Mouse (Mus musculus) E14TG2a.4 (cell line): ENCODE measurements at regions not wholly inside any gene's neighbourhood (a gene's known extent, or its start where the extent isn't known, plus 50 kb on each side); places are given as distances from the start of the nearest gene placed in this dataset.

Experiments
- H3K27me3 ChIP-seq: 2 replicates; pipeline ENCODE4 v1.6.1; 2014; ENCODE audit warnings: low read length, control low read depth; ENCODE audit not compliant: insufficient read depth
- H3K36me3 ChIP-seq: 2 replicates; pipeline ENCODE4 v1.6.1; 2014; ENCODE audit warnings: low read length, control low read depth; ENCODE audit not compliant: insufficient read depth
- H3K4me1 ChIP-seq: replicated peaks from 2 replicates; pipeline ENCODE4 v1.6.1; 2014; ENCODE audit warnings: low read depth, low read length, control low read depth
- H3K4me3 ChIP-seq: replicated peaks from 2 replicates; pipeline ENCODE4 v1.5.1; 2014; ENCODE audit warnings: mild to moderate bottlenecking, low read length
- H3K9me3 ChIP-seq: 2 replicates; pipeline ENCODE4 v1.6.1; 2014; ENCODE audit warnings: low read length, control low read depth
- CTCF ChIP-seq: conservative IDR thresholded peaks from 2 replicates; pipeline ENCODE4 v1.5.1; 2014; ENCODE audit warnings: low read length
- NANOG ChIP-seq: IDR thresholded peaks from 2 replicates; pipeline ENCODE4 v1.6.1; 2014; ENCODE audit warnings: borderline replicate concordance, low read length, mixed read lengths
- POU5F1 ChIP-seq: IDR thresholded peaks from 2 replicates; pipeline ENCODE4 v1.6.1; 2014; ENCODE audit warnings: low read length, borderline replicate concordance

GRCm38 (mm10) chr8:113419352-113419751 lies 216.0 kb upstream of the Mon1b start:
- no peaks in the 10 kb centered on the region for H3K27me3 ChIP-seq
- no peaks in the 10 kb centered on the region for H3K4me1 ChIP-seq
- no peak for TF ChIP-seq CTCF
- TF ChIP-seq NANOG, result no peak
- TF ChIP-seq POU5F1, result no peak
- no peaks in the 10 kb centered on the region for H3K9me3 ChIP-seq
- no peaks in the 10 kb centered on the region for H3K36me3 ChIP-seq
- H3K4me3 ChIP-seq, result no peak overlapping the region

- H3K36me3 ChIP-seq, result no peaks in the 10 kb centered on the region
- peaks cover 4% of the 10 kb centered on the region; the same call in 1 of the 2 replicates for H3K9me3 ChIP-seq
- H3K4me3 ChIP-seq, result no peak overlapping the region
- no peaks in the 10 kb centered on the region for H3K27me3 ChIP-seq
- no peaks in the 10 kb centered on the region for H3K4me1 ChIP-seq
- no peak for TF ChIP-seq NANOG
- no peak for TF ChIP-seq CTCF
- no peak for TF ChIP-seq POU5F1
Observed at GRCm38 (mm10) chr8:113422651-113423050, 212.7 kb upstream of the Mon1b start.

- Histone ChIP-seq H3K4me3 (no peak overlapping the region), H3K36me3 (no peaks in the 10 kb centered on the region), H3K4me1 (0 out of 2 replicates have a peak, but pooled peaks cover under 1% of the 10 kb centered on the region), H3K9me3 (no peaks in the 10 kb centered on the region), H3K27me3 (no peaks in the 10 kb centered on the region)
- TF ChIP-seq POU5F1 (no peak), CTCF (no peak), NANOG (no peak)
Observed at GRCm38 (mm10) chr8:113439088-113439487, 196.3 kb upstream of the Mon1b start.

DNA sequence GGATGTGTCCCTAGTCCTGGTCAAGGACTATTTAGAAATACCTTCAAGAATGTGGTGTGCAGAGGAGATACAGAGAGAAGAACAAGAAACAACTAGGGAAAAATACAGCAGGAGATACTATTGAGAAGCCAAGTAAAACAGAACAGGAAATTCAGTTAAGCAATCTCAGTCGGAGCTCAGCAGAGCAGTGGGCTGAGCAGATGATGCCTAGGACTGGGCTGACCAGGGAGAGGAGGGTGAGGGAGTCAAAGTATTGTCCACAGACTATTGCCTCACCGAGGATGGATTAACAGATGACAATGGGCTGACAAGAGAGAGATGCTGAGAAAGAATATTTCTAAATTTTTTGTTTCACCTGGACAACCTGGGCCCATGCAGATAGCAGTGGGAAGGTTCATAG lies 181.4 kb upstream of the Mon1b start:
- Histone ChIP-seq H3K4me3 (no peak overlapping the region), H3K27me3 (no peaks in the 10 kb centered on the region), H3K4me1 (no peaks in the 10 kb centered on the region), H3K9me3 (no peaks in the 10 kb centered on the region), H3K36me3 (no peaks in the 10 kb centered on the region)
- no peak for TF ChIP-seq CTCF
- TF ChIP-seq POU5F1, result no peak
- no peak for TF ChIP-seq NANOG

DNA sequence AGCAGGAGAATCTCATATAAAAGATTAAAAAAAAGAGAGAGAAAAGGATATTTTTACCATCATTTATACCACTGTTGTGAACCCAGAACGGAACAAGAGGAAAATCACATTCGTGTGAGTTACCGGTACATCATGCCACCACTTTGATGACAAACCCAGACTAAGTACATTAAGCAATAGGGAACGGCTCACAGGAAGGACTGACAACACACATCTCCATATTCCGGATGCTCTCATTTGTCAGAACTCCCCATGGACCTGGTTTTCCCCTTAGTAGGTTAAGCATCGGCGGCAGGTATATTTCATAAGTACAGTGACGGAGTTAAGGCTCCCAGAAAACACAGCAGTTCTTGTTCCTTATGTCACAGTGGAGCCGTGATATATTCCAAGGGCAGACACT lies 170.8 kb upstream of the Mon1b start:
- TF ChIP-seq CTCF (no peak), POU5F1 (no peak), NANOG (no peak)
- no peak overlapping the region for H3K4me3 ChIP-seq

GRCm38 (mm10) chr8:113465156-113465555 lies 170.2 kb upstream of the Mon1b start:
- Histone ChIP-seq H3K9me3 (no peaks in the 10 kb centered on the region), H3K27me3 (no peaks in the 10 kb centered on the region; the same call in 1 of the 2 replicates), H3K4me1 (no peaks in the 10 kb centered on the region), H3K4me3 (no peak overlapping the region), H3K36me3 (no peaks in the 10 kb centered on the region)
- TF ChIP-seq CTCF, result no peak
- no peak for TF ChIP-seq NANOG
- TF ChIP-seq POU5F1, result no peak

More for the DNA sequence above, 170.8 kb upstream of the Mon1b start:
- no peaks in the 10 kb centered on the region; the same call in 1 of the 2 replicates for H3K27me3 ChIP-seq
- H3K9me3 ChIP-seq, result no peaks in the 10 kb centered on the region
- no peaks in the 10 kb centered on the region for H3K36me3 ChIP-seq
- H3K4me1 ChIP-seq, result no peaks in the 10 kb centered on the region

- no peak overlapping the region for H3K4me3 ChIP-seq
- no peaks in the 10 kb centered on the region for H3K9me3 ChIP-seq
- no peak for TF ChIP-seq NANOG
- no peak for TF ChIP-seq POU5F1
- TF ChIP-seq CTCF, result no peak
- H3K27me3 ChIP-seq, result no peaks in the 10 kb centered on the region; the same call in 1 of the 2 replicates
- no peaks in the 10 kb centered on the region for H3K36me3 ChIP-seq
- H3K4me1 ChIP-seq, result no peaks in the 10 kb centered on the region
Observed at GRCm38 (mm10) chr8:113466683-113467082, 168.7 kb upstream of the Mon1b start.

- Histone ChIP-seq H3K4me3 (no peak overlapping the region), H3K4me1 (no peaks in the 10 kb centered on the region), H3K36me3 (no peaks in the 10 kb centered on the region), H3K27me3 (no peaks in the 10 kb centered on the region), H3K9me3 (0 out of 2 replicates have a peak, but pooled peaks cover 3% of the 10 kb centered on the region)
- TF ChIP-seq CTCF (no peak), POU5F1 (no peak), NANOG (peak; percentile 46; the same call in 1 of the 2 replicates)
Observed at GRCm38 (mm10) chr8:113489436-113490107, 145.8 kb upstream of the Mon1b start.
